In the genomic region with DNA sequence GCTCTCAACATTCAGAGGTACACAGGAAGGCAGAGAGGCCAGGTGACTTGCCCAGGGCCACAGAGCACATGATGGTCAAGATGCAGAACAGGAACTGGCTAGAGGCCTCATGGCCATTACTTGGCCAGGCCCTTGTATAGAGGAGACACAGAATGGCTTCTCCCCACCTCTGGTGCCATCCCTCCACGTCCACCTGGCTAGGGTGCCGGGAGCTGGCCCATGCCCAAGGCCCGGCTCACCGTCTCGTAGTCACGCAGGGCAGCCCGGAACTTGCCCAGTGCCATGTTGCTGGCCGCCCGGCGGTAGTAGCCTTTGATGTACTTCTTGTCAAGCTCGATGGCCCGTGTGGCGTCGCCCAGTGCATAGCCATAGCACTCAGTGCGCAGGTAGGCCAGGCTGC, we compare ENCODE assay signal across 32 mouse cellular contexts. TPM values are rescaled to one million over a fixed set of nuclear protein-coding genes. Genes with fewer than 3 reads are reported as not detected.
DNase-seq lines count a peak whose midpoint lies in the region; ATAC-seq lines count a peak whose summit lies in the region.
"Had no signal": no experiment of that assay in that cellular context is flagged by ENCODE, and none has a peak within 500 bp of the region (broad histone marks: within the 10 kb centered on the region; RNA-seq: fewer than 3 reads in every experiment).

No protein-coding gene starts in this region.

- 95% methylated on average over 15 of the region's 15 CpGs for WGBS in midbrain, embryonic 11.5 days
- WGBS in forebrain, embryonic 16.5 days, result 96% methylated on average over 15 of the region's 15 CpGs

- no peak overlapping the region for H3K4me3 ChIP-seq in midbrain, embryonic 11.5 days (ENCODE audit: low read depth, low read length)
- H3K4me3 ChIP-seq in forebrain, embryonic 16.5 days (replicated peaks; ENCODE audit: low read length), result no peak overlapping the region
- H3K4me3 ChIP-seq: embryonic facial prominence, embryonic 12.5 days; erythroblast, embryonic 14.5 days; forebrain, embryonic 12.5 days; forebrain, embryonic 15.5 days; heart, adult 2 months; heart, embryonic 10.5 days; heart, embryonic 13.5 days had no signal

- DNase-seq in cerebellum, adult 11-12 months, result peak; percentile 75
- DNase-seq in cerebellum, adult 18-20 months, result peak; percentile 55 to 67
- DNase-seq in cerebellum, adult 8-10 months, result peak; percentile 61
- peak; percentile 49 to 50 for DNase-seq in cerebellum, postnatal 14 days
- no peak for DNase-seq in midbrain, embryonic 11.5 days (ENCODE audit: low spot score, missing footprints)
- DNase-seq in heart, adult 18-20 months, result no peak
- DNase-seq: adrenal gland, postnatal 10 days; adrenal gland, postnatal 36 days; B cell, adult 2 months; gastrocnemius, postnatal 25 days; heart, adult 2 months; heart, postnatal 14 days; heart, postnatal 4 days; kidney, adult 18-20 months; kidney, adult 9 months had no signal

- H3K36me3 ChIP-seq in midbrain, embryonic 11.5 days (ENCODE audit: control insufficient read depth, insufficient read depth, low read length), result peaks cover 33% of the 10 kb centered on the region
- H3K36me3 ChIP-seq in forebrain, embryonic 16.5 days (ENCODE audit: control insufficient read depth, insufficient read depth), result peaks cover 10% of the 10 kb centered on the region

- H3K27me3 ChIP-seq in midbrain, embryonic 11.5 days (ENCODE audit: control insufficient read depth, insufficient read depth, low read length), result no peaks in the 10 kb centered on the region
- H3K27me3 ChIP-seq in forebrain, embryonic 16.5 days (replicated peaks; ENCODE audit: control insufficient read depth, insufficient read depth, low read length), result no peaks in the 10 kb centered on the region
- H3K27me3 ChIP-seq: CH12.LX; embryonic facial prominence, embryonic 12.5 days; forebrain, embryonic 12.5 days; forebrain, embryonic 15.5 days; heart, embryonic 13.5 days; Patski had no signal

- H3K9me3 ChIP-seq in midbrain, embryonic 11.5 days (ENCODE audit: control insufficient read depth, low read length), result no peaks in the 10 kb centered on the region
- H3K9me3 ChIP-seq in forebrain, embryonic 16.5 days (ENCODE audit: control insufficient read depth, low read length), result no peaks in the 10 kb centered on the region
- H3K9me3 ChIP-seq: embryonic facial prominence, embryonic 12.5 days; forebrain, embryonic 12.5 days; forebrain, embryonic 15.5 days; G1E; heart, embryonic 10.5 days; heart, embryonic 13.5 days had no signal

- no peak overlapping the region for H3K27ac ChIP-seq in midbrain, embryonic 11.5 days (ENCODE audit: low read depth, low read length)
- H3K27ac ChIP-seq in forebrain, embryonic 16.5 days (ENCODE audit: low read length), result no peak overlapping the region
- H3K27ac ChIP-seq: embryonic facial prominence, embryonic 12.5 days; forebrain, embryonic 12.5 days; forebrain, embryonic 15.5 days; heart, adult 2 months; hindbrain, embryonic 14.5 days; hindbrain, postnatal 0 days had no signal

- H3K4me1 ChIP-seq in midbrain, embryonic 11.5 days (ENCODE audit: control insufficient read depth, insufficient read depth, low read length), result peaks cover 17% of the 10 kb centered on the region
- H3K4me1 ChIP-seq in forebrain, embryonic 16.5 days (replicated peaks; ENCODE audit: control insufficient read depth, insufficient read depth, low read length), result peaks cover 24% of the 10 kb centered on the region

- no peak for ATAC-seq in cerebellum, adult (ENCODE audit: insufficient number of reproducible peaks, low FRiP score, low TSS enrichment)
- ATAC-seq in midbrain, embryonic 11.5 days (ENCODE audit: low FRiP score), result no peak
- no peak for ATAC-seq in forebrain, embryonic 16.5 days
- ATAC-seq: forebrain, embryonic 15.5 days; hindbrain, postnatal 0 days; inflammation-experienced regulatory T-cells, adult 6 months; intestine, embryonic 16.5 days; Patski had no signal

- no peak overlapping the region for H3K4me2 ChIP-seq in midbrain, embryonic 11.5 days
- no peak overlapping the region for H3K4me2 ChIP-seq in forebrain, embryonic 16.5 days (ENCODE audit: low read length)
- H3K4me2 ChIP-seq: embryonic facial prominence, embryonic 12.5 days; forebrain, embryonic 12.5 days; forebrain, embryonic 15.5 days; heart, embryonic 13.5 days; hindbrain, embryonic 14.5 days had no signal

- no peak overlapping the region for H3K9ac ChIP-seq in midbrain, embryonic 11.5 days (ENCODE audit: low read length)
- no peak overlapping the region for H3K9ac ChIP-seq in forebrain, embryonic 16.5 days (replicated peaks; ENCODE audit: low read depth, low read length)
- H3K9ac ChIP-seq: embryonic facial prominence, embryonic 12.5 days; forebrain, embryonic 12.5 days; forebrain, embryonic 15.5 days; hindbrain, embryonic 14.5 days had no signal

RNA-seq across cellular contexts. Expression of gene Ppp5c, which starts 5.5 kb away (rescaled TPM):
- polyA plus RNA-seq in midbrain, embryonic 11.5 days (2014; fragmentation: Nextera tagmentation; extraction: Ambion mirVana), result 101 and 108 TPM in 2 replicates
- polyA plus RNA-seq in forebrain, embryonic 16.5 days (2015; fragmentation: Nextera tagmentation; extraction: Ambion mirVana), result 115 and 121 TPM in 2 replicates
- total RNA-seq in heart, adult 18-20 months (2021), result 10 to 100 TPM; 98.8 to 98.9 TPM

RNA-seq across cellular contexts. Expression of gene Ccdc8, which starts 29.7 kb away (rescaled TPM):
- polyA plus RNA-seq in midbrain, embryonic 11.5 days (2014; fragmentation: Nextera tagmentation; extraction: Ambion mirVana), result 13.2 and 14.7 TPM in 2 replicates
- 7.3 and 8.9 TPM in 2 replicates for polyA plus RNA-seq in forebrain, embryonic 16.5 days (2015; fragmentation: Nextera tagmentation; extraction: Ambion mirVana)
- 1 to 10 TPM; 3.8 to 4.5 TPM for total RNA-seq in heart, adult 18-20 months (2021)

RNA-seq across cellular contexts. Expression of gene Gm42372, which starts 39.3 kb away (rescaled TPM):
- polyA plus RNA-seq in midbrain, embryonic 11.5 days (2014; fragmentation: Nextera tagmentation; extraction: Ambion mirVana), result 1.6 and 2.5 TPM in 2 replicates
- polyA plus RNA-seq in forebrain, embryonic 16.5 days (2015; fragmentation: Nextera tagmentation; extraction: Ambion mirVana), result 3.7 and 4.1 TPM in 2 replicates
- under 1 TPM in 1 of 2 experiments, not detected in 1; 0.08 TPM for total RNA-seq in heart, adult 18-20 months (2021)
- total RNA-seq: gastrocnemius, adult 8-10 months; gastrocnemius, postnatal 25 days; heart, adult 2 months had no signal
- polyA plus RNA-seq: erythroblast, embryonic 14.5 days; G1E; gonadal fat pad, adult 2 months; heart, adult 2 months had no signal

RNA-seq across cellular contexts. Expression of gene Hif3a, which starts 40.1 kb away (rescaled TPM):
- polyA plus RNA-seq in midbrain, embryonic 11.5 days (2014; fragmentation: Nextera tagmentation; extraction: Ambion mirVana), result 3.9 and 5.2 TPM in 2 replicates
- polyA plus RNA-seq in forebrain, embryonic 16.5 days (2015; fragmentation: Nextera tagmentation; extraction: Ambion mirVana), result 4.4 TPM in 2 replicates
- 1 to 10 TPM; 1.9 to 4.1 TPM for total RNA-seq in heart, adult 18-20 months (2021)

RNA-seq across cellular contexts. Expression of gene Psg16, which starts 51.7 kb away (rescaled TPM):
- polyA plus RNA-seq in midbrain, embryonic 11.5 days (2014; fragmentation: Nextera tagmentation; extraction: Ambion mirVana), result 0.10 and 0.22 TPM in 2 replicates
- polyA plus RNA-seq in forebrain, embryonic 16.5 days (2015; fragmentation: Nextera tagmentation; extraction: Ambion mirVana), result 2.2 and 3.4 TPM in 2 replicates
- total RNA-seq in heart, adult 18-20 months (2021), result under 1 TPM in 1 of 2 experiments, not detected in 1; 0.08 TPM
- total RNA-seq: CH12.LX had no signal
- polyA plus RNA-seq: erythroblast, embryonic 14.5 days; gonadal fat pad, adult 2 months; heart, adult 2 months; heart, embryonic 13.5 days had no signal

Comparison
In these comparisons a context has a peak if more than half of its experiments do, and no peak if none do; other contexts are left out.
1. DNase-seq: peak in cerebellum, adult 11-12 months (single experiment), cerebellum, adult 18-20 months (2 of 2), cerebellum, adult 8-10 months (single experiment) and cerebellum, postnatal 14 days (2 of 2); none in midbrain, embryonic 11.5 days (single experiment) and heart, adult 18-20 months (0 of 2).